Mouse (Mus musculus) spleen, adult 12 weeks (tissue): ENCODE measurements at regions not wholly inside any gene's neighbourhood (a gene's known extent, or its start where the extent isn't known, plus 50 kb on each side); places are given as distances from the start of the nearest gene placed in this dataset.
"Not testable (repeated sequence)": the region's sequence is repeated elsewhere in the genome, so short reads cannot be mapped to it uniquely, and the experiment has no call there.

Experiments
- DNase-seq: peaks from one replicate; pipeline ENCODE4 v3.0.0; 2022; ENCODE audit warnings: low spot score

DNA sequence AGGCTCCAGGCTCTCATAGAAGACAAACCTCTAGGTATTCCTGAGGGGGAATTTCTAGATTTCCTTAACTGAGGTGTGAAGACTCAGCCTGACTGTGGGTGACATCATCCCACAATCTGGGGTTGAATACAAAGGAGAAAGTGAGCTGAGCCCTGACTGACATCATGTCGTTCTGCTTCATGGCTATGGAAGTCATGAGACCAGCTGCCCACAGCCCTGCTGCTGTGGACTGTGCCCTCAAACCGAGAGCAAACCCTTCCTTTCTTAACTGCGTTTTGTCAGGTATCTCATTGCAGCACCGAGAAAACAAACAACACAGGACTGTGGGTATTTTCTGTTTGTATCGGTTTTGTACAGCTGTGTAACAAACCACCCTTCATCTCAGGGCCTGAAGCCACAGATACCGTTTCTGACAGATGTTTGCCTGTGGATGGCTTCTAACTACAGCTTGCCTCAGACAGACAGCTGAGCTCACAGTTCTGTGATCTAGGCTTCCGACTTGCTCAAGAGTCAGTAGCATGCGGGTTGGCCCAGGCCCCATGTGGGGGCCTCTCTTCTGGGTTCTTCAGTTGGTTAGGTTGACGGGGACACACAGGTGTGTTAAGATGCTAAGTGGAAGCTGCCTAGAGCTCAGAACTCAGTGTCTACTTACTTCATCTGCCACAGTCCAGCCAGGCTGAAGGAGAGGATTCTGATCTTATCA lies 150.9 kb downstream of the Tpra1 start:
- no peak for DNase-seq

DNA sequence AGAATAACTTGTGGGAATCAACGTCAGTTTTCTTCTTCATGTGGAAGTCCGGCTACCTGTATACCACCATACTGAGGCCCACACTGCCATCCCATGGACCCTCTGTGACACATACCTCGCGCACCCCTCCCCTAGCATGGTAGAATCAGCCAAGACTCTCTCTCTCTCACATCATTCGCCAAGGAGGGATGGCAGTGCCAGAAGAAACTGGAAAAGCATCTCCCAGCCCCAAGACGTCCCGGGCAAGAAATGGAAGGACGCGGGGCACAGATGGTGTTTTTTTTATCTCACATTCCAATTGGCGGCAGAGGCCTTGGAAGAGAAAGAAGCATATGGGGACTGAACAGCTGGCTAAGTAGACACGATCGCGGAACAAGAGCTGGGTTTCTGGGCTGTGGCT lies 152.0 kb downstream of the Tpra1 start:
- DNase-seq: no peak

DNA sequence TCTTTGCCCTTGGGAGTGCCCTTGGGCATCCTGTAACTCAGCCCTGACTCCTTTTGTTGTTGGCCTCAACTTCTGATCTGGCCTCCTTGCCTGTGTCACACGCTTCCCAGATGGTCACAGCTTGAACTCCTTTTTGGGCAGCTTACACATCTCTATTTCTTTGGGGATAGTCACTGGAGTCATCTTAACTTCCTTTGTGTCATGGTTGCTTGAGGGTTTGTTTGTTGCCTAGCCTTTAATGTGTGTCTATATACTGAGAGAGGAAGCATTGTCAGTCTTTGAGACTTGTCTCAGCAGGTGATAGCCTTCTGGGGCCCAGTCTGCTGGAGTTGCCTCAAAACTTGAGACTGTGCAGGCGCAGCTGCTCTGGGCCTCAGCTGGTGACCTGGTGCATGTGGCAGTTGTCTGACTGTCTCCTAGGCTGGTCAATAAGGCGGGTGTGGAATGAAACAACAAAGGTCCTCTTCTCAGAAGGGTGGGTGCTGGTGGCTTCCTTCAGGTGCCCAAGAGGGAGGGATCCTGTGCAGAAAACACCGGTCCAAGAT lies 157.5 kb downstream of the Tpra1 start:
- DNase-seq: no peak

DNA sequence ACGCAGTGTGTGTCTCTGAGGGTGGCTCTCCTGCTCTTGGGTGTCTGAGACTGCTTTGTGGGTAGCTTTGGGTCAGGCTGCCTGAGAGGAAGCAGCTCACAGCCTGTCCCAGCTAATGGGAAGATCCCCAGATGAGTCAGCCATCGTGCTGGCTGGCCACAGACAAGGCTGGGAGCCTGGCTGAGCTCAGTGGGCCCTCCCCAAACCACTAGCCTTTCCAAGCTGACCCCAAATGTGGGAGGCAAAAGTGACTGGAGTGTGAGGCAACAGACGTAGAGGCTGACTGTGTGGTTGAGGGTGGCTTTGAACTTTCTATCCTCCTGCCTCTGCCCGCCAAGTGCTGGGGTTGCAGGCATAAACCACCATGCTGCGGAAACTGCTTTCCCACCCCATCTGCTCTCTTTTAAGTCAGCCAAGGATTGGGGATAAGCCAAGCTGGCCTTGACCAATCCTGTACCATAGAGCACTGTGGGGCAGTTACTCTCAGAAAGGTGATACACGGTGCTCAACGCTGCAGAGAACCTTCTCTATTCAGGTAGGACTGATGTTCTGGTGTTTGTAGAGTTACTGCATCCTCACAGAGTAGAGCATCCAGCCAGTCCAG lies 163.0 kb downstream of the Tpra1 start:
- no peak for DNase-seq

DNA sequence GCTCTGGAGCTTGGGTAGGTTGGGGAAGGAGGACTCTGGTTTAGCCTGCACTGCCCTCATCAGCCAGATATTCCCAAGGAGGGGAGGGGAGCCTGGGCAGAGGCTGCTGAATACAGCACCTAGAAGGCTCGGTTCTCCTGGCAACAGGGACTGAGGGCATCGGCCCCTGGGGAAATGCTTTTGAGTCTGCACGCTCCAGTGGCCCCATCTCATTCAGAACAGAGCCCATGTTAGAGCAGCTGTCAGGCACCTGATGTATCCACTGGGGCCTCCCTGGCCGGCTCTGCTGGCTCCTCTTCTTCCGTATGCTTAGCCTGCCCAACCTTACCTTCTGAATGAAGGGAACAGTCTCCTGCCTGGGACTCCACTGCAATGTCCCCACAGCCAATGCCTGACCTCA lies 164.5 kb downstream of the Tpra1 start:
- no peak for DNase-seq

DNA sequence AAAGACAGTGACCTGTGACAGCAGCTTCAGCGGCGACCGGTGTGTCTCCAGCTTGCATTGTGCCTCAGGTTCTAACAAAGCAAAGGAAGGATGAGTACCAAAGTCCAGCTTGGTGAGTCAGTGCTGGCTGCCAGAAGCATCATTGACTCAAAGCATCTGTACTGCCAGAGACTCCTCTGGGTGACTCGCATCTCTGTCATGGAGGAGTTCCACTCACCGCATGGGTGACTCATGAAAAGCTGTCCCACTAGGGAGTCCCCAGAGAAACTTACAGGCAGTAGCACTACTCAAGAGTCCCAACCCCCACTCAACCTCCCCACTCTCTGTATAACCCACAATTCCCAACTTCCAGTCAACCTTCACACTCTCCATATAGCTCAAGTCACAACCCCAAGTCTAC lies 166.2 kb downstream of the Tpra1 start:
- no peak for DNase-seq

DNA sequence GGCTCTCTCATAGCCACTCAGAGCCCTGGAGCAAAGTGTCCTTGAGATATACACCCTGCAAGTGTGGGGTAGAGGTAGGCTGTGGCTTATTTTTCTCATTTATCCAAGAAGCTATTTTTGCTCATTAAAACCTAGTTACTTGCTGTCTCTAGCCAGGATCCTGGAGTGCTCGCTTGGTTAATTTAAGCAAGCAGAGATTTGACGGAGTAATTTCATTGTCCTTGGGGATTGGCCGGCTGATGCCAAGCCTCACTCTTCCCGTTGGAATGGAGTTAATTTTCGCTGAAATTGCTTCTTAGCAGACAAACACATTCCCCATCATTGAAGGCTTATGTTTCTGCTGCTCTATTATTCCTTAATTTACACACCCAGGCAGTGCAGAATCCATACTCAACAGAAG lies 167.1 kb downstream of the Tpra1 start:
- DNase-seq: no peak

DNA sequence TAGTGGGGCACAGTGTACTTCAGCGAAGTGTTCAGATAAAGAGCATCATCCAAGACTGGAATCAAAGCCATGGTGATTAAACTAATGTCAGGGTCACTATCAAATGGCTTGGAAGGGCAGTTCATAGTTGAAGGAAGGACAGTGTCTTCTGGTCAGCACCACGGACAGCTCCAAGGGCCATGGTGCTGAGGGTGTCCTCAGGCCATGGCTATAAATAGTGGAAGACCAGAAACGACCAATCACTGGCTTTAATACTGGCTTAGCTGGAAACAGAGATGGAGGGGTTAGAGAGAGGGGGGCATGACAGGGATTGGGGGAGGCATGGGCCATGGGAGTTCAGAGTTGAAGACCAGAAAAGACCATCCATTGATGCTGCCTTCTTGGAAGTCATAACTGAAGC lies 168.0 kb downstream of the Tpra1 start:
- no peak for DNase-seq

DNA sequence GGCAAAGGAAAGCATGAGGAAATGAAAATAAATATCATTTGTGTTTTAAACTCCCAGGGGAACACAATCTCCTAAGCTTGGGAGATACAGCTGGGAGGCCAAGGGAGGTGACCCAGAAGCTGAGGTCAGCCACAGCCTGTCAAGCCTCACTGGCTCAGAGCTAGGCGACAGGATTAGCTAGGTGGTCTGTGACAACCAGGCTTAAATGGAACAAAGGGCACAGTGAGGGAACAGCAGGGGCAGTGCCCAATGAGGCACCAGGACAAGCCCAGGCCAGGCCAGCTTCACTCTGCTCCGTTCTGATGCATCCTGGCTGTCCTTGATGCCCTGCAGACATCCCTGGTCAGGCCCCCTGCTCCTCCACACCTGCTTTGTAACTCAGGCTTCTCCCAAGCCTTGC lies 169.7 kb downstream of the Tpra1 start:
- DNase-seq: no peak

DNA sequence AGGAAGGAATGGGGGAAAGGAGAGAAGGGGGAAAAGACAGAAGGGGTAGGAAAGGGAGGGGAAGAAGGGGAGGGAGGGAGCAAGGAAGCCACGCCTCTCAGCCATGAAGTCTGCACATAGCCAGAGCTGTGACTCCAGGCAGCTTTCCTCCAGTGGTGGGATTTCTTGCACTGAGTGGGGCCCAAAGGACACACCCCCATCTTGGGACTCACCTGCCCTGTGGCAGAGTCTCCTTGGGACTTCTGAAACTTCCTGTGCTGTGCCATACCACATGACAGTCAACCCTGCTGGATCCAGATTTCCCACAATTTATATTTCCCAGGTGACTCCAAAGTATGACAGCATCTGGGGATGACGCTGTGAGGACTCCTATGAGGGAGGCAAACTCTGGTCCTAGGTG lies 170.5 kb downstream of the Tpra1 start:
- no peak for DNase-seq

DNA sequence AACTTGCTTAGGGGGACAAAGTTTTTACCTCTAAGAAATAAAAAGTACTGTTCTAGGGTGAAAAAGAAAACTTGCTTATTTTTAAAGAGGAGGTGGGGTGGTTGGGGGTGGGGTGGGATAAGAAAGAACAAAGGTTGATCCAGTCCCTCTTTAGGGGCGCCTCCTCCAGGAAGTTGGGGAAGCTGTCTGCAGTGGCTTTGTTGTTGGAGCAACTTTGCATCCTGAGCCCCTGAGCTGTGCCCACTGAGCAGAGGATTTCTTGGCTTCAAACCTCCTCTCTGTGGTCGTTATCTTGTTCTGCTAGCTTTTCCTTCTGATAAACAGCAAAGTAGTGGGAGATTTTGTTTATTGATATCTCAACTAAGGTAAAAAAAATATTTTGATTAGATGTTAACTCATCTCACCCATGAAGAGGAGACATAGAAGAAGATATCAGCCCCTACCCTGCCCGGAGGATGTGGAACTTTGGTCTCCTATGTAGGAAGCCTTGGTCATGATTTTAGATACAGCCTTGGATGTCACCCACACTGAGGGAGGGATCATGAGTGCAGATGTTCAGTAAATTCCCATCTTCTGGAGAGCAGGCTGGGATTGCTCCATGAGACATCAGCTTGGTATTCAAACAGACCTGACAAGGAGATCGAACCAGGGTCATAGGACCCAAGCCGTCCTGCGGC lies 179.7 kb downstream of the Tpra1 start:
- no peak for DNase-seq

DNA sequence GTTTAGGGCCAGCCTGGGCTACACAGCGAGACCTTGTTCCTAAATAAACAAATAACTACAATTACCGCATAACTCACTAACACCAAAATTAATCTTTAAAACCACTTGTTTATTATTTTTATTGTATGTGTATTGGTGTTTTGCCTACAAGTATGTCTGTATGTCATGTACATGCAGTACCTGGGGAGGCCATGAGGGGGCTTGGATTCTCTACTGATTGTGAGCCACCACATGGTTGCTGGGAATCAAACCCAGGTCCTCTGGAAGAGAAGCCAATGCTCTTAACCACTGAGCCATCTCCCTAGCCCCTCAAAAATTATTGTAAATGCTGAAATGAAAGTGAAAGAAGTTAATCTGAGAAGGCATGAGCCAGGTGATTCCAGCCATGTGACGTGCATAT lies 182.4 kb downstream of the Tpra1 start:
- DNase-seq: no peak

DNA sequence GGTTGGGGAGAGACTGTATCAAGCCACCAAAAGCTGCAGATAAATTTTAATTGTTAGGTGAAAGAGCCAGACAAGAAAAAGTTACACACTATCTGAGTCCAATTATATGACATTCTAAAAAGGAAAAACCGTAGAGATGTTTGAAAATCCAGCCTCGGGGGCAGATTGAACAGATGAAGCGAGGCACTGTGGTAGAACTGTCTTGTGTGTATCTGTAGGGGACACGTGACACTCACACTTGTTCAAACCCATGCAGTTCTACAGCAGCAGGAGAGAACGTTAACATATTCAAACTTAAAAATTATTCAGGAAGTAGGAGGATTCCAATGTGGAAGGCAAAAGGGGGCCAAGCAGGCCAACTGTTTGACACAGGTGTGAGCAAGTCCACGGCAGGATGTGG lies 183.1 kb downstream of the Tpra1 start:
- no peak for DNase-seq

DNA sequence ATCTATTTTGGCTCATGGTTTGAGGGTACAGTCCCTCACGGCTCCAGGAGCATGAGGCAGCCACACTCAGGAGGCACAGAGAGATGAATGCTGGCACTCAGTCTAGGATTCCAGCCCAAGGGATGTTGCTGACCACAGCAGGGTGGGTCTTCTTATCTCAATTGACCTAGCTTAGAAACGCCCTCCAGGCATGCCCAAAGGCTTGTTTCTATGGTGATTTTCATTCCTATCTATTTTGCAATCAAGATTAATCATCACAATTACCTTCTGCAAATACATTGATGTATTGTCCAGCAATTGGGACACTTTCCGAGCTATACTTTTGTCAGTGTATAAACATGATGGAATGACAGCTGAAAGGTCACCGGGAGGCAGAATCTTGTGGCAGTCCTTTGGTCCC lies 185.6 kb downstream of the Tpra1 start:
- DNase-seq: no peak

DNA sequence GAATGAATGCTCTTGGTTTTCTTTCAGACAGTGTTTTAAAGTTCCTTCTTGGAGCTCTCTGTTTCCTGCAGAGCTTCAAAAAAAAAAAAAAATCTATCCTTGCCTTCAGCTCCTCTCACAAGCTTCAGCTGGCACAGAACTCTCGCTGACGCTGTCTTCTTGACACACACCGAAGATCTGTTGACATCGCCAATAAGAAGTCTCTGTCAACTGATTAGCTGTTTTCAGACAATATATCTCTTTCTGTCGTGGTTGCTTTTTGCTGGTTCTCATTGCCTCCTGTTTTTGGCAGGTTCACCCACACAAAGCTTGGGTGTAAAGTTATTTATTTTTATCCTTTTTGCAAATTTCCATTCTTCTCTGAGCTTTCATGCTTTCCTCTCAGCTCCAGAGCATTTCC lies 188.0 kb downstream of the Tpra1 start:
- no peak for DNase-seq

DNA sequence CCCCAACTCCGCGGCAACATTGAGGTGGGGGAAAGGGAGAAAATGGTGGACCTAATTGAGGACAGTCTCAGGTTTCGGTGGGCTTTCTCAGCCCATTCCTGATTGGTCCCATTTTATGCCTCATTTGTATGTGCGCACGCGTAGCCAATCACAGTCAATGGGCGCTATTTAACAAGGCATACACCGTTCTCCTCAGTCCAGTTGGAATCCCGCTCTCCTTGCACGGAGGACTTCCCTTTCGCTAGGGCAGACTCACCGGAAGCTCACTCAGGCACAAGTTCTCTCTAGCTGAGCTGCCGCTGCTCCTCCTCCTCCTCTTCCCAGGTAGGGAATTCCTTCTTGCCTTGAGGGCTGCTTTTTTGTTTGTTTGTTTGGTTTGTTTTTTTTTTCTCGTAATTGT lies 193.9 kb downstream of the Tpra1 start:
- DNase-seq: no peak

DNA sequence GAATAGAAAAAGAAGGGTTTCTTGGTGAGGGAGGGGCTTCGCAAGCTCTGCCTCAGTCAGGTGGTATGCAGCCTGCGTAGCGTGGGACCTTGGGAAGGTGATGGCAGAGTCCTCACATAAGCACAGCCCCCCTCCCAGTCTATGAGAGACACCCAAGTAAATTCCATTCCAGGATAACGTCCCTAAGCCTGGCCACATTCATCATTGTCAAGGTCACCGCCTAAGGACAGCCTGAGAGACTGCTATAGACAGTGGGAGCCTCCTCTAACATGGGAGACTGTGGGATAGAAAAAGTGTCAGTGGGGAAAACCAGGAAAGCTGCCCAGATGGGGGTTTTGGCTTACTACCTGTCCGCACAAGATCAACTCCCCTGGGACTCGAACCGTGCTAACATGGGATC lies 195.5 kb downstream of the Tpra1 start:
- no peak for DNase-seq

DNA sequence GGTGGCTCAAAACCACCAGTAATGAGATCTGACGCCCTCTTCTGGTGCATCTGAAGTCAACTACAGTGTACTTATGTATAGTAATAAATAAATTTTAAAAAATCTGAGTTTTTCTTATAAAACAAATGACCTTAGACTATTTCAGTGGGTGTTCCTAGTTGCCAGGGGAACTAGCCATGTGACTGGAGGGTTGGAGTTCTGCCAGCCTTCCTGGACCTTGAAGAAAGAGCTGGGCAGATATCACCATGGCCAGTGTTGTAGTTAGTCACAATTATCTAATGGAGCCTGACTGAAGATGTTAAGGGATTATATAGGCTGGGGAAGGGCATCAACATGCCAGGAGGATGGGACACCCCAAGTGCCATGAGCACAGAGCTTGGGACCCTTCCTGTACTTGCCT lies 217.2 kb downstream of the Tpra1 start:
- DNase-seq: no peak

DNA sequence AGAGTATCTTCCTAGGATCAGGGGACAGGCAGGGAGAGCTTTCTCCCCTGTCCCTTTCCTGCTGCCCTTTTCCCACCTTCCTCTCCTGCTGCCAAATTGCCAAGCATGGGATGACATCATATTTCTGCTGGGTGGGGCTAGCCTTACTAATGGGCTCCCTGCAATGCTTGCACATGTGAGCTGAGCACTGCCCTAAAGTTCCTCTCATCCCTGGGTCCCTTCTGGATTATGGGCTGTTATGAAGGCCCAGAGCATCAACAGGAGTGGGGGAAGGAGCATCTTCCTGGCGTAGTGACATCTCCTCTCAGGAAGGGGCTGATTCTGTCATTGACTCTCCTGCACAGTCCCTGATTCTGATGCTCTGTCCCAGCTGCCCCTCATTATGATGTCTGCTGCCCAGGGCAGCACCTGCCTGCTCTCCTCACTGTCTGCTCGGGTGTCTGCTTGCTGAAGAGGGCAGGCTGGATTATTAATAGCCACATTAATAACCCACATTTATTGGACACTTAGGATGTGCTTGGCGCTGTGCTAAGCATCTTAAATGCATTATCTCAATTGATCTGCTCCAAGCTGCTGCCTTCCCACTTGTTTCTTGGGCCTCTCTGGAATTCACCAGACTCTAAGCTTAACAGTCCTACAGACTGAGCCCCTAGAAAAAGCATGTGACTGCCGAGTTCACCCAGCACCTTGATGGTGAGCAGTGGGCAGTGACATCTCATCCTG lies 219.1 kb downstream of the Tpra1 start:
- DNase-seq: no peak

DNA sequence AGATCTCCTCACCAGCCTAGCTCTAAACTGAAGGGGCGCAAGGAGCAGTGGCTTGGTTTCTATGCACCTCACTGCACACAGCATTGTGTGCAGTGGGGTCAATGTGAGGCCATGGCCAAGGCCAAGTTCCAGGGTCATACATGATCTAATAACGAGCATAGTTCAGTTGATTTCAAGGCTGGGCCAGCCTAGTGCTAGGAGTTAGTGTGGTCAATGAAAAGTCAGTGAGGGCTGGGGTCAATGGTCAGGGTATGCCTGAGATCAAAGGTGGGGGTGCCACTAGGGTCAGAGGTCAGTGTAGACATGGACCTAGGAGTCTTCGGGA lies 219.7 kb downstream of the Tpra1 start:
- DNase-seq: no peak

DNA sequence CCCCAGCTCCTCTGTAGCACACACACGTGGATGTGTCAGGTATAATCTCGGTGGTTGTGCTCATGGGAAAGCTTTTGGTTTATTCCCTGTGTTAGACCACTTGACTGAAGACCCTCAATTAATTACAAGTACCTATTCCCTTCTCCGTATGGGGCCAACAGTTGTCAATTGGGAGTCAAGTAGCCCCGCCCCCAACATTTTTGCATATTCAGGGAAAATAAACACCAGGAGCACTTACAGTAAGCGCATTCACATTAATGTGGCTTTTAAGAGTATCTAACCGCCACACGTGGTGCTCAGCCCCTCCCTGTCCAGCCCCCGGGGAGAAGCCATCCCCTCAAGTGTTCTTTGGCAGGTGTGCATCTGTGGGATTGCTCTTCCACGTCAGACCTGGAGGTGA lies 223.9 kb downstream of the Tpra1 start:
- no peak for DNase-seq

DNA sequence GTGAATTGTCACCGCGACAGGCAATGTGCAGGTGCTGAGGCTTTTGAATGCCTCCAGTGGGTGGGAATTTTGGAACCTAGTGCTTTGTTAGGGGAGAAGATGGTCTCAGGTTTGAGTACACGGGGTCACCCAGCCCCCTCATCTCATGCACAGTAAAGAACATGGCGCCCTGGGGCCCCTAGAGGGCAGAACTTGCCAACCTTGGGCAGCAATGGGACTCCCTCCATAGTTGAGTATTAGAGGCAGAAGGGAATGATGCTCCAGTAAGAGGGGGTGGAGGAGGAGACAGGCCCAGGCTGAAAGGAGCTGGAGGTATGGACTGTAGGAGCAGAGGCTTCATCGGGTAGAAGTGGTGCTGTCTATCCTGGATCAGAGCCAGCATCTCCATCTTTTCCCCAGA lies 226.1 kb downstream of the Tpra1 start:
- DNase-seq: not testable (repeated sequence)

DNA sequence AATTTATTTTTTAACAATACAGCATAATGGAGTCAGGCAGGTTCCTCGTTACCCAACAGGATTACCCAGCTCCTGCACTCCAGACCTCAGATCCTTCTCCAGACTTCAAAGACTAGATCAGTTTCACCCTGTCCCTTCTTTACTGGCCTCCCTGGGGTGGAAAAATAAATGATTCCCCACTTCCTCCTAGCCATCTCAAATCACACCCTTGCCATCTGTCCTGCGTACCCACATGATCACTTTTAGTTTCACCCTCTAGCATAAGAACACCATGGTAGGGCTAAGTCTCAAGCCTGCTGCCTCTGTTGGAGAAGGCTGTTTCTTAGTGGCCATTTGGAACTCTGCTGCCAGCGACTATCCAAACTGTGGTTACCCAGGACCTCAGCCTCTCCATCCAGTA lies 222.0 kb downstream of the Plxna1 start:
- DNase-seq: no peak
